Mouse (Mus musculus) testis, adult 2 months (tissue): ENCODE results near the gene Ifna6.

Source experiments
- CTCF ChIP-seq: fragments of 200-500 bp; IDR thresholded peaks from 2 replicates; pipeline ENCODE4 v1.5.1; 2012; ENCODE audit warnings: low read depth, mild to moderate bottlenecking, inconsistent platforms, low read length, moderate library complexity; ENCODE audit not compliant: control insufficient read depth, insufficient read depth, insufficient replicate concordance
- POLR2A ChIP-seq: fragments of 200-500 bp; IDR thresholded peaks from 2 replicates; pipeline ENCODE4 v1.6.1; 2012; ENCODE audit warnings: low read depth, mild to moderate bottlenecking, inconsistent platforms, low read length, moderate library complexity; ENCODE audit not compliant: control insufficient read depth

- TF ChIP-seq POLR2A (no peak), CTCF (no peak)
These were observed 11.6 kb downstream of the Ifna6 start for GRCm38 (mm10) chr4:88838828-88839227.
